Mouse (Mus musculus): ENCODE measurements around the gene Fam69a. TPM values are rescaled to one million over a fixed set of nuclear protein-coding genes. Genes with fewer than 3 reads are reported as not detected.
A peak's percentile ranks its signal among the peaks of the same experiment; 100 is the strongest.

Fam69a gene
- polyA plus RNA-seq, 1 experiment, result 7.0 TPM

GRCm38 (mm10) chr5:108000776-108001548, 14.1 kb upstream of the Fam69a start:
- no peaks in the 10 kb centered on the region for H3K4me1 ChIP-seq (ENCODE audit: control insufficient read depth, insufficient read depth, low read length)
- TF ChIP-seq POLR2A (IDR thresholded peaks at IDR 0.05; ENCODE audit: low read depth, low read length), result no peak
- 13% methylated on average over 20 of the region's 20 CpGs for WGBS
- no peaks in the 10 kb centered on the region for H3K36me3 ChIP-seq (ENCODE audit: control insufficient read depth, insufficient read depth, low read length)
- H3K27me3 ChIP-seq (replicated peaks; ENCODE audit: control insufficient read depth, insufficient read depth, low read length), result no peaks in the 10 kb centered on the region
- peak overlapping the region; percentile 99 for H3K4me3 ChIP-seq (ENCODE audit: insufficient read depth, low read depth, low read length)
- peak overlapping the region; percentile 85 for H3K27ac ChIP-seq (ENCODE audit: insufficient read depth, low read depth, low read length)
- peak; percentile 71 for DNase-seq

- DNase-seq, result peak; percentile 47
- H3K27me3 ChIP-seq (replicated peaks; ENCODE audit: control insufficient read depth, insufficient read depth, low read length), result no peaks in the 10 kb centered on the region
- TF ChIP-seq POLR2A (IDR thresholded peaks at IDR 0.05; ENCODE audit: low read depth, low read length), result no peak
- no peak for TF ChIP-seq CTCF (conservative IDR thresholded peaks at IDR 0.05; ENCODE audit: insufficient read depth, insufficient read length, low read depth, low read length)
- WGBS, result 64% methylated on average over 7 of the region's 7 CpGs
- H3K4me1 ChIP-seq (ENCODE audit: control insufficient read depth, insufficient read depth, low read length), result no peaks in the 10 kb centered on the region
- no peak overlapping the region for H3K4me3 ChIP-seq (ENCODE audit: insufficient read depth, low read depth, low read length)
- H3K27ac ChIP-seq (ENCODE audit: insufficient read depth, low read depth, low read length), result 0 out of 2 replicates have a peak overlapping the region, but pooled peaks have one; percentile 9
- H3K36me3 ChIP-seq (ENCODE audit: control insufficient read depth, insufficient read depth, low read length), result no peaks in the 10 kb centered on the region
Observed at GRCm38 (mm10) chr5:107997717-107998116, 10.8 kb upstream of the Fam69a start.

- no peak for DNase-seq
- 86% methylated on average over 2 of the region's 2 CpGs for WGBS
- TF ChIP-seq CTCF (conservative IDR thresholded peaks at IDR 0.05; ENCODE audit: insufficient read depth, insufficient read length, low read depth, low read length) (no peak), POLR2A (IDR thresholded peaks at IDR 0.05; ENCODE audit: low read depth, low read length) (no peak)
Observed at GRCm38 (mm10) chr5:107995936-107996335, 9.1 kb upstream of the Fam69a start.

GRCm38 (mm10) chr5:107987835-107988251, 958 bp upstream of the Fam69a start:
- Histone ChIP-seq H3K4me3 (ENCODE audit: insufficient read depth, low read depth, low read length) (peak overlapping the region; percentile 47), H3K4me1 (ENCODE audit: control insufficient read depth, insufficient read depth, low read length) (peaks cover 10% of the 10 kb centered on the region), H3K36me3 (ENCODE audit: control insufficient read depth, insufficient read depth, low read length) (no peaks in the 10 kb centered on the region), H3K27me3 (replicated peaks; ENCODE audit: control insufficient read depth, insufficient read depth, low read length) (no peaks in the 10 kb centered on the region), H3K27ac (ENCODE audit: insufficient read depth, low read depth, low read length) (peak overlapping the region; percentile 26; the same call in 1 of the 2 replicates)
- TF ChIP-seq POLR2A (IDR thresholded peaks at IDR 0.05; ENCODE audit: low read depth, low read length) (no peak), CTCF (conservative IDR thresholded peaks at IDR 0.05; ENCODE audit: insufficient read depth, insufficient read length, low read depth, low read length) (no peak)
- DNase-seq, result no peak
- 7% methylated on average over 5 of the region's 5 CpGs for WGBS

More at GRCm38 (mm10) chr5:107995936-107996335, 9.1 kb upstream of the Fam69a start:
- H3K4me3 ChIP-seq (ENCODE audit: insufficient read depth, low read depth, low read length), result no peak overlapping the region
- H3K36me3 ChIP-seq (ENCODE audit: control insufficient read depth, insufficient read depth, low read length), result no peaks in the 10 kb centered on the region
- no peak overlapping the region for H3K27ac ChIP-seq (ENCODE audit: insufficient read depth, low read depth, low read length)
- no peaks in the 10 kb centered on the region for H3K27me3 ChIP-seq (replicated peaks; ENCODE audit: control insufficient read depth, insufficient read depth, low read length)
- no peaks in the 10 kb centered on the region for H3K4me1 ChIP-seq (ENCODE audit: control insufficient read depth, insufficient read depth, low read length)

- under 1% methylated on average over 48 of the region's 54 CpGs for WGBS
- peak; percentile 79 for DNase-seq
- no peaks in the 10 kb centered on the region for H3K36me3 ChIP-seq (ENCODE audit: control insufficient read depth, insufficient read depth, low read length)
- peaks cover 14% of the 10 kb centered on the region for H3K4me1 ChIP-seq (ENCODE audit: control insufficient read depth, insufficient read depth, low read length)
- TF ChIP-seq POLR2A (IDR thresholded peaks at IDR 0.05; ENCODE audit: low read depth, low read length), result no peak
- TF ChIP-seq CTCF (conservative IDR thresholded peaks at IDR 0.05; ENCODE audit: insufficient read depth, insufficient read length, low read depth, low read length), result peak; percentile 74
- no peaks in the 10 kb centered on the region for H3K27me3 ChIP-seq (replicated peaks; ENCODE audit: control insufficient read depth, insufficient read depth, low read length)
- peak overlapping the region; percentile 13 for H3K27ac ChIP-seq (ENCODE audit: insufficient read depth, low read depth, low read length)
- peak overlapping the region; percentile 88 for H3K4me3 ChIP-seq (ENCODE audit: insufficient read depth, low read depth, low read length)
Observed at GRCm38 (mm10) chr5:107986255-107986966, 474 bp downstream of the Fam69a start.

- H3K4me3 ChIP-seq (ENCODE audit: insufficient read depth, low read depth, low read length), result no peak overlapping the region
- peak overlapping the region; percentile 63 for H3K27ac ChIP-seq (ENCODE audit: insufficient read depth, low read depth, low read length)
- 64% methylated on average over 5 of the region's 5 CpGs for WGBS
- TF ChIP-seq CTCF (conservative IDR thresholded peaks at IDR 0.05; ENCODE audit: insufficient read depth, insufficient read length, low read depth, low read length) (no peak), POLR2A (IDR thresholded peaks at IDR 0.05; ENCODE audit: low read depth, low read length) (no peak)
- peak; percentile 82 for DNase-seq
- no peaks in the 10 kb centered on the region for H3K36me3 ChIP-seq (ENCODE audit: control insufficient read depth, insufficient read depth, low read length)
- H3K27me3 ChIP-seq (replicated peaks; ENCODE audit: control insufficient read depth, insufficient read depth, low read length), result no peaks in the 10 kb centered on the region
- H3K4me1 ChIP-seq (ENCODE audit: control insufficient read depth, insufficient read depth, low read length), result peaks cover 14% of the 10 kb centered on the region
Observed at GRCm38 (mm10) chr5:107983946-107984345, 2.9 kb downstream of the Fam69a start.

GRCm38 (mm10) chr5:107982016-107982415, 4.9 kb downstream of the Fam69a start:
- Histone ChIP-seq H3K4me3 (ENCODE audit: insufficient read depth, low read depth, low read length) (no peak overlapping the region), H3K27ac (ENCODE audit: insufficient read depth, low read depth, low read length) (peak overlapping the region; percentile 30; the same call in 1 of the 2 replicates), H3K4me1 (ENCODE audit: control insufficient read depth, insufficient read depth, low read length) (peaks cover 18% of the 10 kb centered on the region), H3K27me3 (replicated peaks; ENCODE audit: control insufficient read depth, insufficient read depth, low read length) (no peaks in the 10 kb centered on the region), H3K36me3 (ENCODE audit: control insufficient read depth, insufficient read depth, low read length) (no peaks in the 10 kb centered on the region)
- peak; percentile 66 for DNase-seq
- 32% methylated on average over 3 of the region's 3 CpGs for WGBS
- TF ChIP-seq CTCF (conservative IDR thresholded peaks at IDR 0.05; ENCODE audit: insufficient read depth, insufficient read length, low read depth, low read length) (no peak), POLR2A (IDR thresholded peaks at IDR 0.05; ENCODE audit: low read depth, low read length) (no peak)

Data from kidney, adult 2 months (tissue).